Mouse (Mus musculus): ENCODE measurements at regions not wholly inside any gene's neighbourhood (a gene's known extent, or its start where the extent isn't known, plus 50 kb on each side); places are given as distances from the start of the nearest gene placed in this dataset.

- DNase-seq (ENCODE audit: low read depth), result no peak
Observed at GRCm38 (mm10) chr2:102250101-102250500, 63.9 kb upstream of the Ldlrad3 start.

GRCm38 (mm10) chr2:102246484-102246883 lies 60.3 kb upstream of the Ldlrad3 start:
- DNase-seq (ENCODE audit: low read depth), result peak; percentile 4

- DNase-seq (ENCODE audit: low read depth), result no peak
Observed at GRCm38 (mm10) chr2:102244491-102244890, 58.3 kb upstream of the Ldlrad3 start.

- DNase-seq (ENCODE audit: low read depth), result no peak
Observed at GRCm38 (mm10) chr2:102241626-102242025, 55.4 kb upstream of the Ldlrad3 start.

GRCm38 (mm10) chr2:102239712-102240505 lies 53.7 kb upstream of the Ldlrad3 start:
- DNase-seq (ENCODE audit: low read depth), result no peak

All from 416B (cell line).